Mouse (Mus musculus) megakaryocyte, adult 5-6 weeks (primary cell): ENCODE measurements around the gene Cela3a. TPM values are rescaled to one million over a fixed set of nuclear protein-coding genes. Genes with fewer than 3 reads are reported as not detected.
"Not testable (repeated sequence)": the region's sequence is repeated elsewhere in the genome, so short reads cannot be mapped to it uniquely, and the experiment has no call there.

ENCODE experiments used
- ATAC-seq: 2 replicates; pipeline ENCODE4 v1.8.0; 2016; ENCODE audit warnings: mild to moderate bottlenecking, inconsistent platforms; ENCODE audit not compliant: poor library complexity, severe bottlenecking
- total RNA-seq, 2 experiments: library from RNA; stranded (forward) in 1 of 2; stranded (reverse) in 1 of 2; fragments of 153-499, 151-499 nt in 1 of 2; fragments of 221-1000, 200-1000 nt in 1 of 2; gene quantifications; 2 replicates each; pipeline versions ENCODE4 v1.2.3 to v1.2.4; 2015 to 2017

The Cela3a gene
- total RNA-seq (2015) (not detected in 2 replicates), total RNA-seq (2017) (not detected in 2 replicates)

DNA sequence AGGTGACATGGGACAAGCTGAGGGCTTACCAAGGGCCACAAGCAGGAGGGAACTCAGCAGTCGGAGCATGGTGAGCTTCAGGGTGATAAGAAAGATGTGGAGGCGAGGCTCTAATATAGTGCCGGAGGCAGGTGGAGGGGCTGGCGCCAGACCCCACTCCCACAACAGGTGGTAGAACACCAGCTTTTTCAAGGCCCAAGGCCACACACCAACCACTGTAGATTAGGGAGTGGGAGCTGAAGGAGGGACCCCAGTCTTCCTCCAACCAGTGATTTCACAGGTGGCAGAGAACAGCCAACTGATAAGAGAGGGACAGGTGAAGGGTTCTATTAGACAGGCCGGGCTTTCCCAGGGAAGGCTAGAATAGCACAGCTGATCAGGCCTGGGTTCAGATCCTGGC lies at the start of gene Cela3a:
Gene Cela3a, minus strand, starts transcription at position 101 of the 400 bp plus-strand sequence.
- ATAC-seq, result no peak

DNA sequence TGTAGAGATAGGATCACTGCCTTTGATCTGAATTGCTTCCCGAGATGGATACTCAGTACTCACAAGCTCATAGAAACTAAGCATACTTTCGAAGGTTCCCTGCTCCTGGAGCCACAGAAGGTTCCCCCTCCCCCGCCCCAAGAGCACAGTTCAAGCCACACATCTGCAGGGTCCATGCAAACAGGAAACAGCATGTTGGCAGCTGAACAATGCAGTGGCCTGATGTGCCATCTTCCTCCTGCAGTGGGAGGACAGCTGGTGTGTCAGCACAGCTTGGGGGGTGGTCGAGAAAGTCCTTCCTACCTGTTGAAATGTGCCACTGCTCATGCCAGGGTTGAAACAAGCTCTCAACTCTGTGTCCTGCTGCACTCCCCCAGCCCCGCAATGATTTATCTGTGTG lies 49.3 kb upstream of the Cela3a start:
- ATAC-seq, result no peak

DNA sequence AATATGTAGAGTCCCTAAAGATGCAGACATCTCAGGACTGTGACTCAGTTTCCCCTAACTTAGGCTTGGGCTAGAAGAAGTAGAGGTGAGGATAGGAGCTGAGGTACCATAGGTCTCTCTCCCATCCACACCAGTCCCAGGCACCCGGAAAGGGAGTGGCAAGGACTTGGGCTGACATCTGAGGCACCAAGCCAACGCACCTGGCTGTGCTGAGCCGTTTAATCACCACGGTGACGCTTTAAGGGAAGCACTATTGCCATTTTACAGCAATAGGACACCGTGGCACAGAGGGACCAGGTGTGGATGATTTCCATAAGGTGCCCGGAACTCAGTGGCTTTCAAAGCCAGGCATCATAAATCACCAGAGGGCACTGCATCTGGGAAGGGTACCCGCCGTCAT lies 48.7 kb upstream of the Cela3a start:
- no peak for ATAC-seq

DNA sequence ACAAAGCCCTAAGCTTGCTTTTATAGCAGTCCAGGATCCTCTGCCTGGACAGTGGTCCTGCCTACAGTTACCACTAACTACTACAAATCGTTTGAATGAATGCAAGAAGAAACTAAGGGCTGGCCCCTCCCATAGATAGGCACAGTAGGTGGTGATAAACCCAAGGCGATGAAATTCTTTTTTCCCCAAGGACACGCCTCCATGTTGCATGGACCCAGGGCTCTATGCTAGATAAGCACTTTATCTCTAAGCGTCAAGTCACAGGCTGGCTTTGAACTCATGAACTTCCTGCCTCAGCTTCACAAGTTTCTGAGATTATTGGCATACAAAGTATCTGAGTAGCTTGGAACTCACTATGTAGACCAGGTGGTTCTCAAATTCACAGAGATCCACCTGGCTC lies 47.7 kb upstream of the Cela3a start:
- ATAC-seq, result no peak

DNA sequence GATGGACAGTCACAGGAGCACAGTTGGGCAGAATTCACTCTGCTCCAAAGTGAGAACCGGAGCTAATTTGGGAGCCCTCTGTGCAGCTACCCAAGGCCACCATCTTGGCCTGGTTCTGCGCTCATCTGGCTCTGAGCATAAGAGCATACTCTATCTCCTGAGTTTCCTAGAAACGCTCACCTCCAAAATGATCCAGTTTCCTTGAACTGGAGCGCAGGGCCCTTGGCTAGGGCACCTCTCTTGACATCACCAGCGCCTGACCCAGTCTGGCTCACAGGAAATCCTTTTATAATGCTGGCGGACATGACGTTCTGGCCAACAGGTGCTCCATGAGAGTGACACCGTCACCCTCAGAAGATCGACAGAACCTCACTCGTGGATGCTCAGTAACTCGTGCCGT lies 47.0 kb upstream of the Cela3a start:
- no peak for ATAC-seq

DNA sequence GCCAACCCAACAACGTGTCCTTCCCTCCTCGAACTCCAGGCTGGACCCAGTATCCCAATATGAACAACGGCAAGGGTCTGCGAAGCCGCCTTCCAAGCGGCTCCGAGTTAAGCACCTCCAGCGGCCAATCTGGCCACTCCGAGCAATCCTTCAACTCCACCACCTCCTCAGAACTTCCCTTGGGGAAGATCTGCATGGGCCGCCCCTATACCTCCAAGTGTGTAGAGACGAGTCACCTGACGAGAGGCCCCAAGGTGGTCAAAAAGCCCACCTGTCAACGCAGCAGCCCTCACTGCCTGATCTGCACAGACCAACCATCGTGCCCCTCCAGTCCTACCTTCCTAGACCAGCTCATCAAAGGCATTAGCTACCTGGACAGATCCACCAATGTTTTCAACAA lies 45.0 kb upstream of the Cela3a start:
- ATAC-seq, result no peak

DNA sequence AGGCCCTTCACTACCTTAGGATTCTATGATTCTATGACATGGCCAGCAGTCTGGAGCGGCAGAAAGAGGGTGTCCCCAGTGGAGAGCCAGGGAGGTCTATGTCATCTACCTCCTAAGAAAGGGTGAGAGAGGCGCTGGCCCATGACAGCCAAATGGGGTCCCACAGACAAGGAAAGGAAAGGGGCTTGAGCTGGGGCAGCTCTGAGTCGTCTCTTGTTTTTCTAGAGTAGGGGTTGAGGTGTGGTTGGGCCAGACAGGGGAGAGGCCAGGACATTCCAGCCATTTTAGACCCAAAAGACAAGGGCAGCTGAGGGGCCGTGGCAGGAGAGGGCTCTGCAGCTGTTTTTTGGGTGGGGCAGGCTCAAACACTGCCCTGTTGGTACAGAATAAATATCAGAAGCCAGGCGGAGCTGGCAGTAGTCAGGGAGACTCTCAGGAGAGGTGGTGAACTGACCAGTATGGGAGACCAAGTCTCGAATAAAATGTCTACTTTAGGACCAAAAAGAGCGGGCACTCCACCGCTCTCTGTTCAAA lies 43.7 kb upstream of the Cela3a start, which contains the start of gene 1700013G24Rik:
Gene 1700013G24Rik, plus strand, starts transcription at position 51 of the 534 bp plus-strand sequence.
- ATAC-seq, result no peak

DNA sequence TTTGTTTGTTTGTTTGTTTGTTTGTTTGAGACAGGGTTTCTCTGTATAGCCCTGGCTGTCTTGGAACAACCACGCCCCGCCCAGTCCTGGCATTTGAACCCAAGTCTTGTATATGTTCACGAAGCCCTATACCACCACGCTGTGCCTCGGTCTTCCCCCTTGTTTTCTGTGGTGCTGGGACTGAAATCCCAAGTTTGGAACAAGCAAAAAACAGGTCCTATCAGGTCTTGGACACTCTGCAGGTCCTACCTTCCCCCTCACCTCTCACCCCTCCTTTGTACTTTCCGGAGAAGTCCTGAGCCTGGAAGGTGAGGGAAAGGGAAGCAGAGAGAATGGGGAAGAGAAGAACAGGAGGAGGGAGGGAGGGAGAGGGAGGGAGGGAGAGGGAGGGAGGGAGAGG lies 42.6 kb upstream of the Cela3a start:
- ATAC-seq, result no peak

DNA sequence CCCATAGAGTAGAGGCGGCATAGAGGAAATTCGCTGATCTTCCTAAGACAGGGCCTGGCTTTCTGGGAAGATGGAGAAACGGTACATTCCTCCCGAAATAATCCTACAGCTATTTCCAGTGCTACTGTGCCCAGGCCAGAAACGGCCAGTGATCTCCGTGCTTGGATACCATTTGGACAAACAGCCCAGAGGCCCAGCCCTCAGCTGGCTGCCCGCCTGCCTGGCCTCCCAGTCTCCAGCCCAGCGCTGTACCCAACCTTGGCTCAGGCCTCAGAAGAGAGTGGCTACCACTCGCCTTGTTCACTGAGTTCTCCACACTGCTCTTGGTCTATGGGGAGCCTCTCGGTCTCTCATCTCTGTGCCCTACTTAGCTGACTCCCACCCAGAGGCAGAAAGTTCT lies 40.1 kb upstream of the Cela3a start:
- ATAC-seq, result no peak

DNA sequence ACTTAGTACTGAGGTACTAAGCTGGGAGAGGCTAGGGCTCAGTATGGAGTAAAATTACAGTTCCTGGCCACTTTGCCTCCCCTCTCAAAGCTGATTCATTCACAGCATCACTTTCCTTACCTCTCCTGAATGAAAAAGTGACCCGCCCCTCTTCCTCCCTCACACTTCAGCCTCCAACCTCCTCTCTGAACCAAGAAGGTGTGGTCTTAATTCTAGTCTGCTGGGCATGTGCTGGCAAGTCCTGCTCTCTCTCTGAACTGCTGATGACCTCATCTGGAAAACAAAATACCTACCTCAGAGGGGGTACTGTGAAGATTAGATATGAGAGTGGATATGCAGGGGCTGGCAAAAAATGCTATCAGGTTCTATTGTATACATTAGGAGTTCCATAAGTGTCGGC lies 39.5 kb upstream of the Cela3a start:
- ATAC-seq, result no peak

DNA sequence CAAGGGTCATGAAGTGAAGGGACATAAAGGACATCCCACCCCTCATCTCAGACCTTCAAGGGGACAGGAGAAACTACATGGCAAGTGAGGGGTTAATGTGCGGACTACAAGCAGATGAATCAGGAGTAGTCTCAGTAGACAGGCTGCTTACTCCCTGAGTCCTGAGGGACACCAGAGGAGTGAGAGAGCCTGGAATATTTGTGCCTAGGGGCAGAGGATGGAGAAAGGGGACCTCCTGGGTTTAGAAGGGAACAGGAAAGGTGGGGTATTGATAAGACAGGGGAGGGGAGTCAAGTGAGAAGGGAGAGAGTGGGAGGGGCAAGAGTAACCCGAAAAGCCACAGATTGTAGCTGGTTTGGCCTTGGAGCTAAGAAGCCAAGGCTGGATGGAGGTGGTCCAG lies 39.0 kb upstream of the Cela3a start:
- no peak for ATAC-seq

DNA sequence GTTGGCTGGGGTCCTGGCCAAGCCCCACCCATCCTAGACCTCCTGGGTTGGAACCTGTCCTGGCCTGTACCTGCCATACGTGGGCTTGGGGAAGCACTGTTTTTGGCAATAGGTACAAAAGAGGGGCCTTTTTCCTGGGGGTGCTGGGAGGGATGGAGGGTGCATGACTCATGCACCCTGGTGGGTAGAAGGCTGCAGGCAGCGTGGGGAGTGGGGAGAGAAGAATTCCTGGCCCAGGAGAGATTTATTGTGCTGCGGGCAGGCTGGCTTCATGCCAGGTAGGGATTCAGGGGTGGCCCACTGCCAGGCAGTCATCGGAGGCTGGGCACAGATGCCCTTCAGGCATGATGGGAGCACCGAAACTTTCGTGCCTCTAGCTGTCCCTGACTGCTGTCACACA lies 38.6 kb upstream of the Cela3a start:
- ATAC-seq, result no peak

DNA sequence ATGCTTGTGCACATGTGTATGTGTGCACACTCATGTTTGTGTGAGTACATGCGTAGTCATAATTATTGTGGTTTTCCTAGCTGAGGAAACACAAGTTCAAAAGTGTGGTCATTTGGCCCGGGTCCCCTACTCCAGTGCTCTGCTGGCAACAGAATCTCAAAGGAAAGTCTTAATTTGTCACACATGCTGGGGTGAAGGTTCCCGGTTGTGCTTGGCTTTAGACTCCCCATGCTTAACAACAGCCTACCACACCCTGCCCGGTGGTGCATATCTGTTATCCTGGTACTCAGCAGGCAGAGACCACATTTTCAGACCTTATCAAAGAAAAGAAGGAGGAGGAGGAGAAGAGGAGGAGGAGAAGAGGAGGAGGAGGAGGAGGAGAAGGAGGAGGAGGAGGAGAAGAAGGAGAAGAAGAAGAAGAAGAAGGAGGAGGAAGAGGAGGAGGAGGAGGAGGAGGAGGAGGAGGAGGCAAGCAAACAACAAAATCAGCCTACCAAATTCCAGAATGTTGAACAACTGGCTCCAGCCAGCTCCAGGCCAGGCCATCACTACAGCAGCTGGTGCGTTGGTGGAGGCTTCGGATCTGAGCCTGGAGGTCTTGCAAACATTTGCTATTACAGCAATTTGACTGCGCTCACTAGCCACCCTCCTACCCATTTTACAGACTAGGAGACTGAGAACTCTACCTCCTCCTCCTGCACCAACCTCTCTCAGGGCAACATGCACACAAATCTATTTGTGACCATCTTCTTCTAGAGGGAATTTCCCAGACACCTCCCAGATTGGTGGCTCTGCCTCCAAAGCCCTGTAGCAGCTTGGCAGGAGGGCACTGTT lies 38.0 kb upstream of the Cela3a start:
- no peak for ATAC-seq

DNA sequence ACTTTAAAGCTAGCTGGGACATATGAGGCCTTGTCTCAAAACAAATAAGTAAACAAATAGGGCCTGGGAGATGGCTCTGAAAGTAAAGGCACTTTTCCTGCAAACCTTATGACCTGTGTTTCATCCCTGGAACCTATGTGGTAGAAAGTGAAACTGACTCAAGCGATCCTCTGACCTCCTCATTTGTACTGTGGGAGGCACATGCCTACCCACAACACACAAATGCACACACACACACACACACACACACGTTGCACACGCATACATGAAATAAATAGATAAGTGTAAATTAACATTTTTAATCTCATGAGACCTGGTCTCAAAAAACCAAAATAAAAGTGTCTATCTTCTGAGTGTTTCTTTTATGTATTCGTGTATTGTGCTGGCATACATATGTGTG lies 36.3 kb upstream of the Cela3a start:
- ATAC-seq, result no peak

DNA sequence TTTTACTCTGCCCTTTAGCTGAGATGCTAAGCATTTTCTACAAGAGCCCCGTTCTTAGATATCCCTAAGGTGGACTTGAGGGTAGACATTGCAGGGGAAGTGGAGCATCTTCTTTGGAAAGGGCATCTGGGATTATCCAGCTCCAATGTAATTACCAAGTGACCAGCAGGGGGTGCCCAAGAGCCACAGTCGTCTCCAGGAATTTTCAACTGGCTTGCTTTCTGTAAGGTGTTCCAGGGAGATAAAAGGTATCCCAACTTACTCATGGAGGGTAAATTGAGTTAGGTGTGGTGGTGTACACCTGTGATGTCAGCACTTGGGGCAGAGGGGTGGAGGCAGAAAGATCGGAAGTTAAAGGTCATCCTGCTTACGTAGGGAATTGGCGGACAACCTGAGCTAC lies 34.0 kb upstream of the Cela3a start:
- ATAC-seq, result 0 out of 2 replicates have a peak, but pooled peaks have one; percentile 52

DNA sequence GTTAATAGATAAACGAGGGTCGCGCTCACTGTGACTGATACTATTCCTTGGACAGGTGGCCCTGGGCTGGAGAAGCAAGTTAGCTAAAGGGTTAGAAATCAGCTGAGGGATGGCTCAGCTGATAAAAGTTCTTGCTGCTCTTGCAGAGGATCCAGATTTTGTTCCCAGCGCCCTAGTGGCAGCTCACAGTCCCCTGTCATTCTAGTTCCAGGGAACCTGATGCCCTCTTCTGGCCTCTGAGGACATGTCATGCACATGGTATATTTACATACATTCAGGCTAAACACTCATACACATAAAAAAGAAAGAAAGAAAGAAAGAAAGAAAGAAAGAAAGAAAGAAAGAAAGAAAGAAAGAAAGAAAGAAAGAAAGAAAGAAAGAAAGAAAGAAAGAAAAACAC lies 31.7 kb upstream of the Cela3a start:
- ATAC-seq, result no peak

DNA sequence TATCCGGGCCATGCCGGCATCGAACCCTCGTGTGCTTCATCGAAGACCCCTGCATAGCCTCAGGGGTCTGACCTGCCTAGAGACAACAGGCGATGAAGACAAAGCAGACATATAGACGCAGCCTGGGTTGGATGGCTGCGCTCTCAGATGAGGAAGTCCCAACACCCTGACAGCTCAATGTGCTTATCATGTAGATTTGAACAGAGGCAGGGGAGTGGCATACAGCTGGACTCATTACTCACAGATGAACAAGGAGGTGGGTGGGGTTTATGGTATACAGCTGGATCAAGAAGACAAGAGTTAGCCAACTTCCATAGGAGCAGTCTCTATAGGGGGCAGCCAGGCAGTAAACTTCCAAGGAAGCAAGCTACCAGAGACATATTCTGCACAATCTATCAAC lies 29.3 kb upstream of the Cela3a start:
- peak; percentile 57; the same call in 1 of the 2 replicates for ATAC-seq

DNA sequence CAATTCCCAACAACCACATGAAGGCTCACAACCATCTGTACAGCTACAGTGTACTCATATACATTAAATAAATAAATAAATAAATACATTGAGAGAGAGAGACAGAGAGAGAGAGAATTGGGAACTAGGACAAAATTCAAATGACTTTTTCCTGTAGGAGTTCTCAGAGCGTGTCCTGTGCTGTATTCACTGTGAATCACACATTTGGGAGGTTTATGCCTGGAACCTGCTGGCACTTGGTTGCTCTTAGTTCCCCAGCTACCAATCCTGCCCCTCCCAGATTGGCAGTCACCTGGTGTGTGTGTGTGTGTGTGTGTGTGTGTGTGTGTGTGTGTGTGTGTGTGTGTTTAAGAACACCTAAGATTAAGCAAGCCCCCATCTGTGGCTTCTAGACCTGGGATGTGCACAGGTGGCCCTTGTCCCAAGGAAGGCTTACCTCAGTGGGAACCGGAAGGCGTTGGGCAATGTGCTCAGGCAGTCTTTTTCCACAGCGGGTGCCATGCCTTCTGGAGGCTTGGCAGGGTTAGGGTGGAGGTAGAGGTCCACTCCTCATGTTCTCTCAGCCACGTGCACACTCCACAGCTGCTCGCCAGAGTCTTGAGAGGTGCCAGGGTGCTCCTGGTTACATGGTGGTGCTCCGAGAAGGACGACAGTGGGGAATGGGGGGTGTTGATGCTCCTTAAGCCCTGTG lies 27.5 kb upstream of the Cela3a start:
- no peak for ATAC-seq

DNA sequence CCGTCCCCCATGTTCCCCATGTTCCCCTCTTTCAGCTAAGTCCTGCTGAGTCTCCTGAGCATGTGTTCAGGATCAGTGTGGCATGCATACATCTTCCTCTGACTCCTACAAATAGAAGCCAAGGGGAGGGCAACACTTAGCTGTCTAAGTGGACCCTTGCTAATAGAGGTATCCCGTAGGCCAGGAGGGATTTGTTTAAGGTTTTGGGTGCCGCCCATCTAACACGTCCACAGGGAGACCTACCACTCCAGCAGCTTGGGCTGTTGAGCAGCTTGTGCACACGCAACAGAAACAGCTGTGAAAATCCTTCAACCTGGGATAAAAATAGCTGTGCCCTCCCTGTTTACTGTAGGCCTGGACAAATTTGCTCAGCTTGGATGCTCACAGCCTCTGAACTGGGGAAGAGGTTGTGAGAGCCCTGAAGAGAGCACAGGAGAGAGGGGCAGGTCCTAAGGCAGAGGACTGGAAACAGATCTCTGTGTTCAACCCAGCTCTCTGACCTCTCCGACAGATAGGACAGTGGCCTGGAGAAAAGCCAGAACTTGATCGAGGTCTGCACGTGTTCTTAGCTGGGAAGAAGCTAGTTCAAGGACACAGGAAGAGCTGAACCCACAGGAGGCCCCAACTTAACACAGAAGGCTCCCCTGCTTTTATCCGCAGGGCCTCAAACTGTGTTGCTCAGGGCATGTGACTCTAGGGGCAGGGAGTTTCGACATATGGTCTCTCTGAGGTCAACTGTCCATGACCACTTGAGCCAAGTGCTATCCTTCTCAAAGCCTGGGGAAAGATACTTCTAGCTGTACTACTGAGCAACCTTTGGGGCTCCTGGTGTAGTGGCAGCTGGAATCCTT lies 23.3 kb upstream of the Cela3a start:
- not testable (repeated sequence) for ATAC-seq

DNA sequence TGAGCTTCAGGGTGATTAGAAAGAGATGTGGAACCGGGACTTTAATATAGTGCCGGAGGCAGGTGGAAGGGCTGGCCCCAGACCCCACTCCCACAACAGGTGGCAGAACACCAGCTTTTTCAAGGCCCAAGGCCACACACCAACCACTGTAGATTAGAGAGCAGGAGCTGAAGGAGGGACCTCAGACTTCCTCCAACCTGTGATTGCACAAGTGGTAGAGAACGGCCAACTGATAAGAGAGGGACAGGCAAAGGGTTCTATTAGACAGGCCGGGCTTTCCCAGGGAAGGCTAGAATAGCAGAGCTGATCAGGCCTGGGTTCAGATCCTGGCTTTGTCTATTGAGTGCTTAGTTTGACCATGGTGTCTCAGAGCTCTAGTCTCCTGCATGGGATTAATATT lies 20.9 kb upstream of the Cela3a start, which contains the start of gene Cela3b:
Gene Cela3b, minus strand, starts transcription at position 39 of the 400 bp plus-strand sequence.
- ATAC-seq, result peak; percentile 60
